7 mouse cellular contexts compared by ENCODE assay signal in the genomic region with DNA sequence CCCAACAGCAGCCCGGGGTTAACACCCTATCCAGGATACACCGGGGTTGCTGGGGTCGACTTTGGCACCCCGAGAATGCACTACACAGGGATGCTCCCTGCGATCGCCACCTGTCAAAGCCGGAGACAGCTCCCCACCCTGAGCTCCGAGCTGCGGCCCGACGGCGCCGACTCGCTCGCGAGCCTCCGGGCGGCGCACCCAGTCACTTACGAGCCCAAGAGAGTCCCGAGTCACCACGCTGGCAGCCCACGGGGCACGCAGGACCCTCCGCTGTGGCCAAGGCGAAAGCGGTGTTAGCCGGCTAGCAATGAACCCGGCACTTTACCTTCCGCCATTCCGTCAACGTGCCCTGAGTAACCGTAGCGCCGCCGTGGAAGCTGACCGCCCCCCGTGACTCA. TPM values are rescaled to one million over a fixed set of nuclear protein-coding genes. Genes with fewer than 3 reads are reported as not detected.
DNase-seq lines count a peak whose midpoint lies in the region; ATAC-seq and TF ChIP-seq lines count a peak whose summit lies in the region.

No protein-coding gene starts in this region.

- H3K27me3 ChIP-seq in heart, postnatal 0 days (ENCODE audit: control insufficient read depth, insufficient read depth, low read length), result no peaks in the 10 kb centered on the region

- H3K9ac ChIP-seq in heart, postnatal 0 days (replicated peaks; ENCODE audit: low read depth, low read length), result peak overlapping the region; percentile 98

- H3K79me2 ChIP-seq in macrophage (ENCODE audit: inconsistent target), result peaks cover 55% of the 10 kb centered on the region

- H3K36me3 ChIP-seq in heart, postnatal 0 days (replicated peaks; ENCODE audit: control insufficient read depth, insufficient read depth, low read length), result no peaks in the 10 kb centered on the region
- H3K36me3 ChIP-seq in macrophage (ENCODE audit: inconsistent target), result no peaks in the 10 kb centered on the region

- DNase-seq in left cerebral cortex, adult 2 months (ENCODE audit: extremely low spot score in 1 of 2, low spot score in 2 of 2), result no peak
- no peak for DNase-seq in left cerebral cortex, adult 9 months (ENCODE audit: low spot score in 2 of 2)
- DNase-seq in c-Kit-positive CD71-positive TER-119-negative erythroid progenitor cells, embryonic 14.5 days (ENCODE audit: low read depth), result peak; percentile 16
- DNase-seq in heart, postnatal 0 days (ENCODE audit: low spot score), result no peak
- DNase-seq in right cerebral cortex, postnatal 36 days (ENCODE audit: low spot score in 2 of 2), result no peak
- DNase-seq in T-cell, adult 2 months (ENCODE audit: low spot score), result no peak

- no peak for TF ChIP-seq EP300 in heart, postnatal 0 days (IDR thresholded peaks at IDR 0.05; ENCODE audit: low read depth)

- H3K4me3 ChIP-seq in left cerebral cortex, adult 2 months, result peak overlapping the region; percentile 94
- H3K4me3 ChIP-seq in heart, postnatal 0 days (ENCODE audit: low read depth, low read length), result peak overlapping the region; percentile 96
- peak overlapping the region; percentile 72 for H3K4me3 ChIP-seq in macrophage (ENCODE audit: inconsistent target)

- under 1% methylated on average over 38 of the region's 38 CpGs for WGBS in heart, postnatal 0 days
- WGBS in macrophage (ENCODE audit: missing documents), result under 1% methylated on average over 34 of the region's 38 CpGs

- H3K4me2 ChIP-seq in heart, postnatal 0 days (ENCODE audit: low read depth, low read length), result peak overlapping the region; percentile 90

- H3K27ac ChIP-seq in left cerebral cortex, adult 2 months, result peak overlapping the region; percentile 86
- H3K27ac ChIP-seq in heart, postnatal 0 days (ENCODE audit: low read depth), result peak overlapping the region; percentile 88
- peak overlapping the region; percentile 28; the same call in 1 of the 2 replicates for H3K27ac ChIP-seq in macrophage

- ATAC-seq in heart, postnatal 0 days (ENCODE audit: insufficient read depth, low read depth), result peak; percentile 50

- no peaks in the 10 kb centered on the region for H3K9me3 ChIP-seq in heart, postnatal 0 days (replicated peaks; ENCODE audit: control insufficient read depth, low read length)

- H3K4me1 ChIP-seq in heart, postnatal 0 days (ENCODE audit: control insufficient read depth, insufficient read depth), result peaks cover 14% of the 10 kb centered on the region

- intact Hi-C loops in left cerebral cortex, adult 2 months (cut with DNase I), result loop anchor here (2.0 to 5.0 kb wide), 2 partner anchors 47 to 152 kb away; partner anchors contain the start of genes 2310057M21Rik and Bub3

- TF ChIP-seq CTCF in left cerebral cortex, adult 2 months (IDR thresholded peaks at IDR 0.05), result no peak; the same call in 1 of the 2 replicates
- TF ChIP-seq CTCF in heart, postnatal 0 days (IDR thresholded peaks at IDR 0.05; ENCODE audit: low read depth), result no peak

RNA-seq across cellular contexts. Expression of gene Ikzf5, which starts 0.3 kb away (rescaled TPM):
- 10 to 100 TPM; 49.3 to 49.5 TPM for total RNA-seq in left cerebral cortex, adult 2 months (2021)
- total RNA-seq in heart, postnatal 0 days (2014; rRNA removed; ENCODE audit: low replicate concordance), result 9.5 and 12.2 TPM in 2 replicates
- polyA plus RNA-seq in heart, postnatal 0 days (2015; fragmentation: Nextera tagmentation; extraction: Ambion mirVana), result 7.2 and 7.3 TPM in 2 replicates
- 10 to 100 TPM; 13.8 to 99.9 (median 23.7) TPM for total RNA-seq in macrophage (2018; cell fraction: chromatin; rRNA removed)
- total RNA-seq in macrophage (2018; cell fraction: cytosol; rRNA removed), result 10 to 100 TPM in 25 of 26 experiments, 1 to 10 TPM in 1; 8.4 to 23.6 (median 12.2) TPM
- total RNA-seq in macrophage (2018; cell fraction: nucleus; rRNA removed), result 10 to 100 TPM; 12.5 to 75.0 (median 22.0) TPM
- polyA plus RNA-seq in macrophage (2018), result 7.5 to 9.6 TPM (median 8.9 TPM) in 3 replicates

RNA-seq across cellular contexts. Expression of gene Acadsb, which starts 0.4 kb away (rescaled TPM):
- 10 to 100 TPM; 84.8 to 89.9 TPM for total RNA-seq in left cerebral cortex, adult 2 months (2021)
- 32.5 and 36.8 TPM in 2 replicates for total RNA-seq in heart, postnatal 0 days (2014; rRNA removed; ENCODE audit: low replicate concordance)
- 81.1 and 83.9 TPM in 2 replicates for polyA plus RNA-seq in heart, postnatal 0 days (2015; fragmentation: Nextera tagmentation; extraction: Ambion mirVana)
- total RNA-seq in macrophage (2018; cell fraction: chromatin; rRNA removed), result 10 to 100 TPM; 16.1 to 61.7 (median 35.2) TPM
- total RNA-seq in macrophage (2018; cell fraction: cytosol; rRNA removed), result 10 to 100 TPM; 34.8 to 56.7 (median 46.3) TPM
- 10 to 100 TPM; 19.9 to 61.4 (median 28.9) TPM for total RNA-seq in macrophage (2018; cell fraction: nucleus; rRNA removed)
- 27.8 to 52.5 TPM (median 36.1 TPM) in 3 replicates for polyA plus RNA-seq in macrophage (2018)

RNA-seq across cellular contexts. Expression of gene Pstk, which starts 39.0 kb away (rescaled TPM):
- total RNA-seq in left cerebral cortex, adult 2 months (2021), result 10 to 100 TPM; 53.4 to 54.2 TPM
- 75.0 and 82.2 TPM in 2 replicates for total RNA-seq in heart, postnatal 0 days (2014; rRNA removed; ENCODE audit: low replicate concordance)
- polyA plus RNA-seq in heart, postnatal 0 days (2015; fragmentation: Nextera tagmentation; extraction: Ambion mirVana), result 124 and 126 TPM in 2 replicates
- 10 to 100 TPM in 17 of 26 experiments, 1 to 10 TPM in 9; 1.3 to 43.5 (median 17.4) TPM for total RNA-seq in macrophage (2018; cell fraction: chromatin; rRNA removed)
- 10 to 100 TPM in 19 of 26 experiments, 1 to 10 TPM in 7; 5.6 to 17.1 (median 12.8) TPM for total RNA-seq in macrophage (2018; cell fraction: cytosol; rRNA removed)
- 10 to 100 TPM in 14 of 26 experiments, 1 to 10 TPM in 12; 1.9 to 46.1 (median 12.5) TPM for total RNA-seq in macrophage (2018; cell fraction: nucleus; rRNA removed)
- polyA plus RNA-seq in macrophage (2018), result 10.7 to 21.0 TPM (median 14.8 TPM) in 3 replicates

RNA-seq across cellular contexts. Expression of gene 2310057M21Rik, which starts 47.4 kb away (rescaled TPM):
- total RNA-seq in left cerebral cortex, adult 2 months (2021), result 10 to 100 TPM; 24.8 to 28.8 TPM
- 4.2 and 6.3 TPM in 2 replicates for total RNA-seq in heart, postnatal 0 days (2014; rRNA removed; ENCODE audit: low replicate concordance)
- polyA plus RNA-seq in heart, postnatal 0 days (2015; fragmentation: Nextera tagmentation; extraction: Ambion mirVana), result 13.6 and 15.0 TPM in 2 replicates
- 10 to 100 TPM in 25 of 26 experiments, 1 to 10 TPM in 1; 6.7 to 56.8 (median 26.6) TPM for total RNA-seq in macrophage (2018; cell fraction: chromatin; rRNA removed)
- total RNA-seq in macrophage (2018; cell fraction: cytosol; rRNA removed), result 10 to 100 TPM in 2 of 26 experiments, 1 to 10 TPM in 24; 2.1 to 12.1 (median 6.1) TPM
- total RNA-seq in macrophage (2018; cell fraction: nucleus; rRNA removed), result 10 to 100 TPM in 21 of 26 experiments, 1 to 10 TPM in 5; 5.2 to 49.4 (median 13.8) TPM
- 2.7 to 8.3 TPM (median 8.1 TPM) in 3 replicates for polyA plus RNA-seq in macrophage (2018)

Comparison
In these comparisons a context has a peak if more than half of its experiments do, and no peak if none do; other contexts are left out.
1. H3K27ac ChIP-seq: peak in every context shown above with its lines; median percentile 88 in heart, postnatal 0 days; 86 in left cerebral cortex, adult 2 months; 28 in macrophage.